Mouse (Mus musculus): ENCODE measurements around the gene Gm20721. TPM values are rescaled to one million over a fixed set of nuclear protein-coding genes. Genes with fewer than 3 reads are reported as not detected.
A peak's percentile ranks its signal among the peaks of the same experiment; 100 is the strongest.

The Gm20721 gene
- polyA plus RNA-seq, 1 experiment from 2014 or later, result 11.4 TPM

GRCm38 (mm10) chr2:174331282-174332030 lies 15.1 kb downstream of the Gm20721 start:
- no peak for ATAC-seq
- peak overlapping the region; percentile 85 for H3K9ac ChIP-seq (replicated peaks; ENCODE audit: low read depth, low read length)
- H3K4me3 ChIP-seq (replicated peaks; ENCODE audit: low read length), result peak overlapping the region; percentile 93
- WGBS, result 11% methylated on average over 12 of the region's 12 CpGs
- H3K27ac ChIP-seq (ENCODE audit: low read length), result no peak overlapping the region
- peak overlapping the region; percentile 49 for H3K4me2 ChIP-seq (ENCODE audit: low read length)
- peaks cover 48% of the 10 kb centered on the region for H3K4me1 ChIP-seq (replicated peaks; ENCODE audit: control insufficient read depth, insufficient read depth, low read length)
- no peaks in the 10 kb centered on the region for H3K9me3 ChIP-seq (ENCODE audit: control insufficient read depth, low read length)
- H3K27me3 ChIP-seq (replicated peaks; ENCODE audit: control insufficient read depth, insufficient read depth, low read length), result no peaks in the 10 kb centered on the region
- no peaks in the 10 kb centered on the region for H3K36me3 ChIP-seq (ENCODE audit: control insufficient read depth, insufficient read depth)

- Histone ChIP-seq H3K9ac (replicated peaks; ENCODE audit: low read depth, low read length) (peak overlapping the region; percentile 85), H3K27me3 (replicated peaks; ENCODE audit: control insufficient read depth, insufficient read depth, low read length) (no peaks in the 10 kb centered on the region), H3K9me3 (ENCODE audit: control insufficient read depth, low read length) (no peaks in the 10 kb centered on the region), H3K4me1 (replicated peaks; ENCODE audit: control insufficient read depth, insufficient read depth, low read length) (peaks cover 45% of the 10 kb centered on the region), H3K4me3 (replicated peaks; ENCODE audit: low read length) (peak overlapping the region; percentile 93), H3K27ac (ENCODE audit: low read length) (peak overlapping the region; percentile 98), H3K36me3 (ENCODE audit: control insufficient read depth, insufficient read depth) (no peaks in the 10 kb centered on the region), H3K4me2 (ENCODE audit: low read length) (peak overlapping the region; percentile 49)
- WGBS, result under 1% methylated on average over 35 of the region's 48 CpGs
- peak; percentile 34 for ATAC-seq
Measured at GRCm38 (mm10) chr2:174330616-174331191, 15.8 kb downstream of the Gm20721 start.

- Histone ChIP-seq H3K4me2 (ENCODE audit: low read length) (peak overlapping the region; percentile 49), H3K9me3 (ENCODE audit: control insufficient read depth, low read length) (no peaks in the 10 kb centered on the region), H3K9ac (replicated peaks; ENCODE audit: low read depth, low read length) (peak overlapping the region; percentile 85), H3K27ac (ENCODE audit: low read length) (peak overlapping the region; percentile 98), H3K36me3 (ENCODE audit: control insufficient read depth, insufficient read depth) (no peaks in the 10 kb centered on the region), H3K27me3 (replicated peaks; ENCODE audit: control insufficient read depth, insufficient read depth, low read length) (no peaks in the 10 kb centered on the region), H3K4me3 (replicated peaks; ENCODE audit: low read length) (peak overlapping the region; percentile 93), H3K4me1 (replicated peaks; ENCODE audit: control insufficient read depth, insufficient read depth, low read length) (peaks cover 41% of the 10 kb centered on the region)
- peak; percentile 74 for ATAC-seq
- under 1% methylated on average over 54 of the region's 131 CpGs for WGBS
Measured at GRCm38 (mm10) chr2:174329663-174330615, 16.6 kb downstream of the Gm20721 start.

- Histone ChIP-seq H3K27ac (ENCODE audit: low read length) (peak overlapping the region; percentile 98), H3K9me3 (ENCODE audit: control insufficient read depth, low read length) (no peaks in the 10 kb centered on the region), H3K27me3 (replicated peaks; ENCODE audit: control insufficient read depth, insufficient read depth, low read length) (no peaks in the 10 kb centered on the region), H3K4me3 (replicated peaks; ENCODE audit: low read length) (peak overlapping the region; percentile 93), H3K9ac (replicated peaks; ENCODE audit: low read depth, low read length) (peak overlapping the region; percentile 85), H3K36me3 (ENCODE audit: control insufficient read depth, insufficient read depth) (no peaks in the 10 kb centered on the region), H3K4me1 (replicated peaks; ENCODE audit: control insufficient read depth, insufficient read depth, low read length) (peaks cover 35% of the 10 kb centered on the region), H3K4me2 (ENCODE audit: low read length) (peak overlapping the region; percentile 49)
- 42% methylated on average over 57 of the region's 58 CpGs for WGBS
- peak; percentile 8 for ATAC-seq
Measured at GRCm38 (mm10) chr2:174328926-174329662, 17.4 kb downstream of the Gm20721 start.

DNA sequence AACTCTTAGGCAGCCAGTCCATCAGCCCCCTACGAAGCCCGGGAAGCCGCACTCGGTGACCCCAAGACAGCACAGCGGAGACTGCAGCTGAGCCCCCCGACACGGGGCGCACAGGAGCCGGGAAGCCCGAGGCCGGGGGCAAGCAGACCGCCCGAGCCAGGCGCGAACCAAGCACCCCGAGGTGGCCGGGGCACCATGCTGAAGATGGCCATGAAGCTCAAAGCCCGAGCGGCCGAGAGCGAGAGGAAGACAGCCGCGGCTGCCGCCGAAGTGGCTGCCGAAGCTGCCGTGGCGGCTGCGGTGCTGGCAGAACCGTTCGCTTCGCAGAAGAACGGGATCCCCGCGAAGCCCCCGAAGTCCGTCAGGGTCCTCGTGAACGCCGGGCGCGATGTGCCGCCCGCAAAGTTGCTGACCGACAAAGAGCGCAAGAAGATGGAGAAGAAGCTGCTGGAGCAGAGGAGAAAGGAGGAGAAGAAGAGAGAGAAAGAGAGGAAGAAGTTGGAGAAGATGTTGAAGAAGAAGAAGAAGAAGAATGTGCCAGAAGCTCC lies 18.1 kb downstream of the Gm20721 start:
- H3K36me3 ChIP-seq (ENCODE audit: control insufficient read depth, insufficient read depth), result no peaks in the 10 kb centered on the region
- H3K27me3 ChIP-seq (replicated peaks; ENCODE audit: control insufficient read depth, insufficient read depth, low read length), result no peaks in the 10 kb centered on the region
- H3K9me3 ChIP-seq (ENCODE audit: control insufficient read depth, low read length), result no peaks in the 10 kb centered on the region
- 43% methylated on average over 46 of the region's 46 CpGs for WGBS
- H3K27ac ChIP-seq (ENCODE audit: low read length), result no peak overlapping the region
- H3K4me2 ChIP-seq (ENCODE audit: low read length), result peak overlapping the region; percentile 49
- no peak for ATAC-seq
- peak overlapping the region; percentile 93 for H3K4me3 ChIP-seq (replicated peaks; ENCODE audit: low read length)
- peaks cover 29% of the 10 kb centered on the region for H3K4me1 ChIP-seq (replicated peaks; ENCODE audit: control insufficient read depth, insufficient read depth, low read length)
- H3K9ac ChIP-seq (replicated peaks; ENCODE audit: low read depth, low read length), result peak overlapping the region; percentile 37

DNA sequence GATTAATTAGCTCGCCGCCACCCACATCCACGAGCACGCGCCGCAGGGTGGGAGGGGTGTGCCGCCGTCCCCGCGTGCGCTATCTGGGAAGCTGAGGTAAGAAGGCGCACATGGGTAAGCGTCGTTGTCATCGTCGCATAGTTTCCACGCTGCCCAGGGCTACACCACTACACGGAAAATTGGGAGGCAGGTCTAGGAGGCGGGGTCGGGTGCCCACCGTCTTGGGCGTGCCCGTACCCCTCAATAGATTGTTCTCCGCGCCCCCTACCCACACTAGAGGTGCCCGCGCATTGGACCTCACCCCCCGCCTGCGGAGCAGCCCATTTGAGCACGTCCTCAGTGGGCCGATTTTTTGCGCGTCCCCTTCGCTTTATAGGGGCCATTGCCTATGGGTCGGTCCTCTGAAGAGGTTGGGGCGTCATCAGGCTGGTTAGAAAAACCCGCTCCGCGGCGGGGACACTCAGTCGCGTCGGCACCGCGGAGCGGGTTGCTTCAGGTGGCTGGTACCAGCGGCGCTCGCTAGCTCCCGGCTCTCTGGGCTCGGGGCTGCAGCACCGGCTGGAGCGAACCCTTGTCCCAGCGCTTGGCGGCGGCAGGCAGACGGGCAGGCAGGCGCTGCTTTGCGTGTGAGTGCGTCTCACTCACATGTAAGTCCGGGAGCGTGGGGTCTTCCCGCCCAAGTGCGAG lies 19.1 kb downstream of the Gm20721 start:
- H3K4me1 ChIP-seq (replicated peaks; ENCODE audit: control insufficient read depth, insufficient read depth, low read length), result peaks cover 21% of the 10 kb centered on the region
- no peaks in the 10 kb centered on the region for H3K9me3 ChIP-seq (ENCODE audit: control insufficient read depth, low read length)
- peak overlapping the region; percentile 49 for H3K4me2 ChIP-seq (ENCODE audit: low read length)
- WGBS, result 54% methylated on average over 64 of the region's 64 CpGs
- H3K27me3 ChIP-seq (replicated peaks; ENCODE audit: control insufficient read depth, insufficient read depth, low read length), result no peaks in the 10 kb centered on the region
- ATAC-seq, result peak; percentile 73
- peak overlapping the region; percentile 93 for H3K4me3 ChIP-seq (replicated peaks; ENCODE audit: low read length)
- peak overlapping the region; percentile 68 for H3K9ac ChIP-seq (replicated peaks; ENCODE audit: low read depth, low read length)
- H3K36me3 ChIP-seq (ENCODE audit: control insufficient read depth, insufficient read depth), result no peaks in the 10 kb centered on the region
- H3K27ac ChIP-seq (ENCODE audit: low read length), result peak overlapping the region; percentile 41; the same call in 1 of the 2 replicates

GRCm38 (mm10) chr2:174326481-174326880 lies 20.0 kb downstream of the Gm20721 start:
- Histone ChIP-seq H3K4me3 (replicated peaks; ENCODE audit: low read length) (peak overlapping the region; percentile 93), H3K4me1 (replicated peaks; ENCODE audit: control insufficient read depth, insufficient read depth, low read length) (peaks cover 13% of the 10 kb centered on the region), H3K27ac (ENCODE audit: low read length) (no peak overlapping the region), H3K4me2 (ENCODE audit: low read length) (peak overlapping the region; percentile 49), H3K9ac (replicated peaks; ENCODE audit: low read depth, low read length) (peak overlapping the region; percentile 68), H3K9me3 (ENCODE audit: control insufficient read depth, low read length) (no peaks in the 10 kb centered on the region), H3K27me3 (replicated peaks; ENCODE audit: control insufficient read depth, insufficient read depth, low read length) (no peaks in the 10 kb centered on the region), H3K36me3 (ENCODE audit: control insufficient read depth, insufficient read depth) (no peaks in the 10 kb centered on the region)
- ATAC-seq, result no peak
- WGBS, result 64% methylated on average over 8 of the region's 8 CpGs

DNA sequence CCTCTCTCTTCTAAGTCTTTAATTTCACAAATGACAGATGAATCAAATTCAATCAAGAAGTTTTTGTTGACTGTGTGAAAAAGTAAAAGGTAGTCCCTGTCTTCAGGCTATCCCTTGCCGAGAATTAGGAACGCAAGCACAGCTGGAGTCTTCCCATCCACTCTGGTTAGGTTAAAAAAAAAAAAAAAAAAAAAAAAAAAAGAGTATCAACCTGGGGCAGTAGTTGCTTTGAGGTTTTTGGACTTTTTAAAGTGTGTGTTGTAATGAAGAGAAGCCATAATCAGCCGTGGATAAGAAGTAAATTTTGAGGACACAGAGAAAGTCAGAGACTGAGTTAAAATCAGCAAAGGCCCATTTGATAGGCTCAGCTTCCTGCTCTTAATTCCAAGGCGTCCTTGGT lies 20.5 kb downstream of the Gm20721 start:
- H3K36me3 ChIP-seq (ENCODE audit: control insufficient read depth, insufficient read depth), result no peaks in the 10 kb centered on the region
- H3K9me3 ChIP-seq (ENCODE audit: control insufficient read depth, low read length), result no peaks in the 10 kb centered on the region
- H3K27ac ChIP-seq (ENCODE audit: low read length), result no peak overlapping the region
- no peak for ATAC-seq
- H3K27me3 ChIP-seq (replicated peaks; ENCODE audit: control insufficient read depth, insufficient read depth, low read length), result no peaks in the 10 kb centered on the region
- H3K9ac ChIP-seq (replicated peaks; ENCODE audit: low read depth, low read length), result no peak overlapping the region
- no peak overlapping the region for H3K4me2 ChIP-seq (ENCODE audit: low read length)
- 63% methylated on average over 4 of the region's 4 CpGs for WGBS
- H3K4me1 ChIP-seq (replicated peaks; ENCODE audit: control insufficient read depth, insufficient read depth, low read length), result peaks cover 12% of the 10 kb centered on the region
- H3K4me3 ChIP-seq (replicated peaks; ENCODE audit: low read length), result no peak overlapping the region
